Mouse (Mus musculus): ENCODE measurements around the gene Hoxd11. TPM values are rescaled to one million over a fixed set of nuclear protein-coding genes. Genes with fewer than 3 reads are reported as not detected.

Gene Hoxd11
- total RNA-seq, 4 experiments from 2014 or later: not detected

DNA sequence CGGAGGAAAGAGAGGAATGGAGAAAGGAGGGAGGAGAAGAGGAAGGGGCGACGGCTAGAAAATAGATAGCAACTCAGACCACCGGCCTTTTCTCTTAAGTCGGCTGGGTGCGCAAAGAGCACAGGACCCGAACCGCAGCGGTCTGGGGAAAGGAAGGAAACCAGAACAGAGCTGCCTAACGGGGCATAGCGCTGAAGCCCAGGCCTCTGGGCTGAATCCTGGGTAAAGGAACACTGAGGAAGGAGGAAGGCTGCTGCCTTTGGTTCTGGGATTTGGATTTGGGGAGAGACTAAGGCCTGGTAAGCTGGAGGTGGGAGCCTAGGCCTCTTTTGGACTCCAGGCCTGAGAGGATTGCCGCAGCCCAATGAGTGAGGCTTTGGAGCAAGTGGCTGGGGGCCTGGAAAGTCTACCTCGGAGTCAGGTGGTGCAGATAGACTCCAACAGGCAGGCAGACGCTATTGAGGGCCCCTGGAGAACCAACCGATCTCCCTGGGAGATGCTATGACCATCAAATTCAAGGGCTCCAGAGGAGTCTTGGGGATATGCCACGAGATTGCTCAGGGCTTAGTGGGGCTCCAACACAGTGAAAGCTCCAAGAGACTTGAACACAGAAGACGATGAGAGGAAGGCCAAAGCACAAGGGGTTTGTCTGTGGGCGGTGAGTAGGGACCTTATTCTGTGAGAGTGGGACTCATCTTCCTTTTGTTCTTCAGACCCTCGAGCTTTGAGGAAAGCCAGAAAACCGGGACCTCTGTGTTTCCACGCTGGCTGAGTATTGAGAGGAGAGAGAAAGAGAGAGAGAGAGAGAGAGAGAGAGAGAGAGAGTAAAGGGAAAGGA lies 1.4 kb downstream of the Hoxd11 start:
- DNase-seq (ENCODE audit: low spot score in 2 of 2): no peak

DNA sequence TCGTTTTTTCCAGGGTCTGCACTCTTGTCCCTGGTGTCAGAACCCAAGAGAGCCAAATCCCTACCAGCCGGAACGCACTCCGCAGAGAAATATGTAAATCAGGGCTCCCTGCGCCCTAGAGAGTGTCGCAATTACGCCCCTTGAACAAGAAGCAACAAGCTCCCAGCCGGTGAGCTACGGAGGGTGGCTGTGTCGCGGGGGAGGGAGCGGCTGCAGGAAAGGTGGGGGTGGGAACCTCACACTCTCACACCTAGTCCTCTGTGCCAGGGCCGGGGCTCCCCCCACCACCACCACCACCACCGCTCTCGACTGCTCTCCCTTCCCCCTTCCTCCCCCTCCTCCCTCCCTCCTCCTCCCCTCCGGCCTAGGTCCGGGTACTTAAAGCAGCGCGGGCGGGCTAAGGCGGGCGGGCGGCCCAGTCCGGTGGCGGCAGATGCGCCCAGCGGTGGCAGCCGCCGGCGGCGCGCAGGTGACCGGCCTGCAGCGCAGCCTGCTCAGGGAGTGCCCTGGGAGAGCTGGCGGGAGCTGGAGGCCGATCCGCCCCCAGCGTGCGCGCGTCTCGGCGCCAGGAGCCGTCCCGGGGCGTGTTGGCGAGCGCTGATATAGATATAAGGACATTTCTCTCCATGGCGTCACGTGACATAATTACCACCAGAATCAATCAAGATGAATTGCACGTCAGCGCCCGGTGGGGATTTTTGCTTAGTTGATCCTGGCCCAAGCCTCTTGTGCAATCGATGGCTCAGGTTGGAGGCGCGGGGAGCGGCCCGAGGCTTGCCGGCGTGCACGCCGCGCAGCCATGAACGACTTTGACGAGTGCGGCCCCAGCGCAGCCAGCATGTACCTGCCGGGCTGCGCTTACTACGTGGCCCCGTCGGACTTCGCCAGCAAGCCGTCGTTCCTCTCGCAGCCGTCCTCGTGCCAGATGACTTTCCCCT lies 2.5 kb downstream of the Hoxd11 start:
- no peak for DNase-seq (ENCODE audit: low spot score in 2 of 2)

DNA sequence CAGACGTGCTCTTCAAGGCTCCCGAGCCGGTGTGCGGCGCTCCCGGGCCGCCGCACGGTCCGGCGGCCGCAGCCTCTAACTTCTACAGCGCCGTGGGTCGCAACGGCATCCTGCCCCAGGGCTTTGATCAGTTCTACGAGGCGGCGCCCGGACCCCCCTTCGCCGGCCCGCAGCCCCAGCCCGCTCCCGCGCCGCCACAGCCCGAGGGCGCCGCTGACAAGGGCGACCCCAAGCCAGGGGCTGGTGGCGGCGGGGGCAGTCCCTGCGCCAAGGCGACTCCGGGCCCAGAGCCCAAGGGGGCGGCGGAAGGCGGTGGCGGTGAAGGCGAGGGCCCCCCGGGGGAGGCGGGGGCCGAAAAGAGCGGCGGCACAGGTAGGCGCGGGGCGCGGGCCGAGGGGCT lies 3.4 kb downstream of the Hoxd11 start:
- no peak for DNase-seq (ENCODE audit: low spot score in 2 of 2)

DNA sequence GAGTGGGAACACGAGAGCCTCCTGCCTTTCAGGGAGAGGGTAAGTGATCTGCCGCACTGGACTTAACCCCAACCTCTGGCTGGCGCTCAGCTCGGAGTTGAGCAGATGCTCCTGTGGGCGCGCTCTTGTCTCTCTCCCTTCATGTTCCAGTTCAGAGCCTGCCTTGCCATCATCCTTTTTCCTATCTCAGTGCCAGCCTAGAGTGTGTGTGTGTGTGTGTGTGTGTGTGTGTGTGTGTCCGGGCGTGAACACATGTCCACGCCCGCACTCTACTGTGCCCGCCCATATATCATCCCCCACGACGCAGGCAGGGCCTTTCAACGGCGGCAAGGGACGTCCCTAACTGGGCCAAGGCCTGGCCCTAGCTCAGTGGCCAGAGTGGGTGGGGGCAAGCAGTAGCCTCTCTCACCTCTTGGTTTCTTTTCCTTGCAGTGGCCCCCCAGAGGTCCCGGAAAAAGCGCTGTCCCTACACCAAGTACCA lies 4.2 kb downstream of the Hoxd11 start:
- no peak for DNase-seq (ENCODE audit: low spot score in 2 of 2)

DNA sequence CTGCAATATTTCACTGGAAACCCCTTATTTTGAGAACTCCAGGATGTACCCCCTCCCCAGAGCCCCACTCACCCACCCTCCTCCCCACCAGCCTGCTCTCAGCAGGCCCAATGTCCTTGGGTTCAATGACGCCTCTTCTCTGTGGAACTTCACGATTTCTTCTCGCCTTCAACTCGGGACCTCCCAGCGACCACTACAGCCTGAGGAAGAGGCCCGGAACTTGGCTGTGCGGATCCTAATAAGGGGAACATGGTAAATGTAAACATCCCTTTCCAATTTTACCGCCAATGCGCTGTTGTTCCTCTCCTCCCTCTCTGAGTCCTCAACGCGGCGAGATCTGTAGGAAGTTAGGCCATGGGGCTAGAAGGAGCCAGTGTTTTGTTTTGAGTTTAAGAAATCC lies 4.7 kb downstream of the Hoxd11 start:
- DNase-seq (ENCODE audit: low spot score in 2 of 2): no peak

DNA sequence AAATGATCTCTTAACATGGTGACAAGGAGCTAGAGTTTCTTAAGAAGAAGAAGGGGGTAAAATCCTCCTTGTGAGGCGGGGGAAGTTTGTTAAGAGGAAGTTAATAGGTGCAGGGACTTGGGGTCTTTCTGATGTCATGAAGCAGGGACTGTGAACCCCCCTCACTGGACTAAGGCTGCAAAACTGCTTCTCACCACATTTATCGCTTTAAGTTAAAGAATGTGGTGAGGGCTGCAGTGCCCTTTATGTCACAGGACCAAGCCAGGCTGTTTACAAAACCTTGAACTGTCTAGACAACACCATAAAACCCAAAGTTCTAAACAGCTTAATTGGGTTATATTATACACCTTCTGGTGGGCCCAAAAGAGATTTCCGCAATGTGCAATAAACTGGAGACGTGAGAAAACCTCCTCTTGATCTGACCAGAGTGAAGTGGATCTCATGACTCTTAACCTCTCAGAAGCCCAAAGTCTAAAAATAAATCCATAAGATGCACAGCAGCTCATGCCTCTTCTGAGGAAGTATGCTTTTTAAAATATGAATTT lies 5.8 kb downstream of the Hoxd11 start:
- DNase-seq (ENCODE audit: low spot score in 2 of 2): no peak

DNA sequence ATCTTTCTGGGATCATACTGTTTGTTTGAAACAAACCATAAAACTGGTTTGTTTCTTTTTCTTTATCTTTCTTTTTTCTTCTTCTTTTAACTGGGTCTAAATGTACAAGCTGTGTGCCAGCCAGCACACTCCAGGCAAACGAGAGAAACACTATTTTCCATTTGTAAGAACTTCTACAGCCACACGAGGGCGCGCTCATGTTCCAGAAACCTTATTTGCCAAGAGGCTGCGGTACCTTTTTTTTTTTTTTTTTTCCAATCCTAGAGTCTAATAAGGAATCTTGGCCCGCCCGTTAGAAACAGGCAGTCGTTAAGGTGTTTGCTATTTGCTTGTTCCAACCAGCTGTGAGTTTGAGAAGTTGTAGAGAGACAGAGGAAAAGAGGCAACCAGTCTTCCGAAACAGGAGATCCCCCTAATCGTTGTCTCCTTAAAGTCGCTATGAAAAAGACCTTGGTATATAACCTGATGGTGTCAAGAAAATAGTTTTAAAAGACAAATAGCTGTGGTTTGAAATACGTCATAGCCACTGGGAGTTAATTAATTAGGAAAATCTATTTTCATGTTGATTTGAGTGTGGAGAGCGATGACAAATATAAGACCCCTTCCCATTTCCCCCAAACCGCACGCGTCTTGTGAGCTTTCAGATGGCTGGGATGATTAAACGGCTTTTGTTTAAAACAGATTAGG lies 7.1 kb downstream of the Hoxd11 start:
- DNase-seq (ENCODE audit: low spot score in 2 of 2): peak in 1 of 2 experiments; percentile 55

DNA sequence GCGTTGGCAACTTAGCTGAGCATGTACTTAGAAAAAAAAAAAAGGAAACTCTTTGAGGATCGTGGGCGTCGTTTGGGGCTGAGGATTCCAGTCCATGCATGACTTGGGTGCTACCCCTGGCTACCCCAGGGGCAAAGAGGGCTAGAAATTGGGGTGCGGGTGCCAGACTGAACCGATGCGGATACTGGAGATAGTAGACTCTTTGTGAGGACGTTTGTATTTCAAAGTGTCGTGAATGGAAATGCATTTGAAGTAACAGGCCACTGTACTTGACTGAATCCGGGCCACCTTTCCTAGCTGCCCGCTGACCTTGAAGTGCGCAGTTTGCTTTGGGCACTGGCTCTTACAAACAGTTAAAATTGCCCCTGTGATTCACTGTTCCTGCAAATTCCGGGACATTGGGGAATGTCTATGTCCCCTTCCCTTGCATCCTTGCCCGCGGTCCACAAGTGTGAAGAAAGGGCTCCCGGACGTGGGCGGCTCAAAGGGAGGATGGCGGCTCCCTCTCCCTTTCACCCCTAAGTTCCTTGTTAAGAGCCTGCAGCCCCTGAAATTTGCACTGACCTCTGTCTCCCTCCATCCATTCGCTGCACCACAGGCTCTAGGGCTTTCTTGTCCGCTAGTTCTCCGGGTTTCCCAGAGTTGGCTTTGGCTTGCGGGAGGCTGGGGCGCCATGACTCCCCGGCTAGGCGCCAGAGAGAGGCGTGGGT lies 7.8 kb downstream of the Hoxd11 start:
- no peak for DNase-seq (ENCODE audit: low spot score in 2 of 2)

DNA sequence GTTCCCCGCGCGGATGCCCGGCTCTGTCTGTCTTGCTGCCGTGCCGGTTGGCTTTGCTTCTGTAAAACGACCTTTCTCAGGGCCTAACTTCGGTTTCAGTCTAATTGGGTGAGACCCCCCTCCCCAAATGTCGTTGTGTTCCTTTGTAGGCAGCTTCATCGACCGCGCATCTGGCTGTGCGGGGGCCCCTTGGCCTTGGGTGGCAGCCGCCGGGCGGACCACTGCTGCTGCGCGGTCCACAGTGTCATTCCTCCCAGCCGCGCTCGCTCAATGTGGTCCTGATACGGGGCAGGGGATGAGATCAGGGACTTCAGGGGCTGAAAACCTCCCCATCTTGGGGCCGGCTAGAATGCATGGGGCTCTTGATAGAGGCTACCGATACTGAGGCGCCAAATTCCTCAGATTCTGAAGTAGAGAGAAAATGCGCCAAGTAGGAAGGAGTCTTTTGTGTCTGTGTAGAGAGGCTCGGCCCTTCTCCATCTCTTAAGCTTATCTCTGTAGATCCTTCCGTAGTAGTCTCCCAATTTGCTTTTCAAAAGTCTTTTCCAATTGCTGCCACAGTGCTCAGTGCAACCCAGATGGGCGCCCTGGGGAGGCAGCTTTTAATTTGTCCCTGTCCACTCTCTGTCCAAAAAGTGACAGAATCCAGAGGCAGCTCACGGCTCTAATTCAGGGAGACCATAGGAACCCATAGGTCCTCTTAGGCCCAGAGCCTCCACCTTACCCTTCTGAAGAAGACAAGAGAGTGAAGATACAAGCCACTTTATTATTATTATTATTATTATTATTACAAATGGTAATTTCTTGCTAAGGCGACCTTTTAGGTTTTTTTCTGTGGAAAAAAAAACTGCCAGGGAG lies 8.6 kb downstream of the Hoxd11 start:
- DNase-seq (ENCODE audit: low spot score in 2 of 2): no peak

DNA sequence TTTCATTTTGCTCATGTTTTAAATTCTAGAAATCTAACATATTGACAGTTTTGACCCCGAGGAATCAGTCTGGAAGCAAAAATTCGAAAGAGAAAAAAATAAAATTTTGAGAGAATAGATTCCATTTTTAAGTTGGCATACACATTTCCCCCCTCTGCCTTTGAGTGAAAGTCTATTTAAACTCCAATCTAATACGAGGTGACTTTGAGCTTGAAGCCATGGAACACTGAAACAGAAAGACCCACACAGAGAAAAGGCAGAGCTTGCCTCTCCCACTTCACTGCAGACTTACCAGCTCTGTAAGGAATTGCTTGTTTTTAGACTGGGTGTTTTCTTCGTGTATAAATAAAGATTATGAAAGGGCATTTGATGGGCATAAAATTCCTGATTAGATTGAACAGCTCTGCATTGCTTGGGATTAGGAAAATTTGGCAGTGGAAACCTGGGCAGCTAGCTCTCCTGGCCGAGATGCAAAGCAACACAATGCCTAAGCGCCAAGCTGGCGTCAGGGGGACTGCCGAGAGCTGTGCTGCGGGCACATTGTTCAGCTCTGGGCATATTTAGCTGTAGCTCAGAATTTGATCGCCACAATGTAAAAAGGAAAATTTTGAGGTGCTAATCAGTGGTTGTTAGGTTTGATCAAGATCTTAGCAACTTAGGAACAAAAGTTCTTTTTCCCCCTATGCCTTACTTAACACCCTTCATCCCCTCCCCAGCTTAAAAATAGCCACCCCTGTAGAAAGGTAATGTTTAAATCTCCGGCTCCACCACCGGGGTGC lies 9.6 kb downstream of the Hoxd11 start:
- DNase-seq (ENCODE audit: low spot score in 2 of 2): no peak

DNA sequence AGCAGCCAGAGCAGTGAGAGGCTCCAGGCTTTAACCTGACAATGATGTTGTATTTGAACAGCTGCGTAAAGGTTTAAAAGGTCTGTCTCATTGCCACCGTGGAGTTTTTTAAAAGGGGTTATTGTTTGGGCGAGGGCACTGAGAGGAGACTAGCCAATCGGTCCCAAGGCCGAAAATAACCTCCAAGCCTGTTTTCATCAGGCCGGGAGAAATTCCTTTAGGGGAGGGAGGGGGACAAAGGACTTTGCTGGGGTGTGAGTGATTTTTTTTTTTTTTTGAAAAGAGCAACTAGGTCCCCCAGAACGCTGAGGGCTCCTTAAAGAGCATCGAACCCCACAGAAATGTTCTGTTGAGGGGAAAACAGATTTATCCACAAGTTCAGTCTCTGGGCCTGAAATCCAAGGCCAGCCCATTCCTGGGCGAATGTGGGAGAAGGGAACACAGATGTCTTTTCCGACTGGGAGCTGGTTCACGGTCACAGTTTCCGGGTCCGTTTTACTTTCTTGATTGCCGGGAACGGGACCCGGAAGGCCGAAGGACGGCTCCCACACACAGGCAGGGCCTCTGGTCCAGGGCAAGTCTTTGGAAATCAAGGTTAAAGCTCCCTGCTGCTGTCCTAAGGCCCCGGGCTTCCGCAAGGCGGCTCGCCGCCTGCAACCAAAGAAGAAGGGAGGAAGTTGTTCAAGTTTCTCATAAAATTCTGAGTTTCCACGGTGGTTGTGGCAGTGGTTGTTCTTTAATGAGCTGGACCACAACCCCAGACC lies 10.4 kb downstream of the Hoxd11 start:
- no peak for DNase-seq (ENCODE audit: low spot score in 2 of 2)

DNA sequence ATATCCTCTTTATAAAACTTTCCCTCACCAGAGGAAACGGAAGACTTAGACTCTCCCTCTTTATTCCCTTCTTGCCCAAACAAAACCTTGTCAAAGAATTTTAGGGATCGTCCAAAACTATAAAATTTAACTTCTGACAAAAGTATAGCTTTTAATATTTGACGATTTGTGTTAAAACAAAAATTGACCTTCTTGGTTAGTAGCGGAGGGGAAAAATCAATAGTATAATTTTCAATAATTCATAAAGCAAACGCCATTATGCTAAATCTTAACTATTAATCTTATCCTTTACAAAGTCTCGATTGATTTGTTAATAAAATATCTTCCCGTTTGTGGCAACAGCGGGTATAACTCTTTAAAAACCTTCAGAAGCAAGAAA lies 11.0 kb downstream of the Hoxd11 start:
- DNase-seq (ENCODE audit: low spot score in 2 of 2): no peak

DNA sequence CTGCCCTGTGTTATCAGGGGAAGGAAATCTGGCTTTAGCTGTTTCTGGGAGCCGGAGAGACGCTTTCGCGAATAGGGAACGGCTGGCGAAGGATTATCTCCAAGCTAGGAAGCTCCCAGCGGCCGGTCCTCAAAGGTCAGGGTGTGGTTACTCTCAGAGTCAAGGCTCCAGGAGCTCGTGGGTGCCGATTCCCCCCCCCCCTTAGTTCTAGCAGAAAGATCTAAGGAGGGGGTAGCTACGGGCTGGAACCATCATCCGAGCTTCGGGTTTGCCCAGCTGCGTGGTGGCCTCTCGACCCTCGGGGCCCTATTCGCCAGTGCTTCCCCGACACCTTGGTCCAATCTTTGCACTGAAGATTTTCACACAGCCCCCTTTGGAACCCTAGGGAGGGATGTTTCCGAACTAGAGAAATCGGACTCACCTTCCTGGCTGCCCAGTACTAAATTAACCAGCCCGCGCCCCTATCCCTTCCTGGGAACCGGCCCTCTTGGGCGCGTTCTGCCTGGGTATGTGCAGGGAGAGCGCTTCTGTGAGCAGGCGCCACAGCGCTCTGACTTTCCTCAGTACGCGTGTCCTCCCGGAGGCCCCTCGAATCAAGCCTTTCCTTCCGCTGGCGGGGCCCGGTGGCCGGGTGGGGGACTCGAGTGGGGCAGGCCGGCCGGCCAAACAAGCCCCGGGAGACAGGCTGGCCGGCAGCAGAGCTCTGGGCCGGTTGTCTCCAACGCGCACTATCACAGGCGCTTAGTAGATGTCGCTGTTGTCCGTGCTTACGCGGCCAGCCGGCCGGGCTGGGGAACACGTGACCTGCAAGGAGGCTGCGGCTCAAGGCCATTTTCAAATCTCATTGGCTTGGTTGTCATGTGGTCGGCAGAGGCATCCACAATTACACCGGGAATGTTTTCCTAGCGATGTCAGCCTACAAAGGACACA lies 11.9 kb downstream of the Hoxd11 start, which contains the start of gene Hoxd10:
Gene Hoxd10, plus strand, starts transcription at position 903 of the 930 bp plus-strand sequence.
- peak; percentile 62 to 77 for DNase-seq (ENCODE audit: low spot score in 2 of 2)

DNA sequence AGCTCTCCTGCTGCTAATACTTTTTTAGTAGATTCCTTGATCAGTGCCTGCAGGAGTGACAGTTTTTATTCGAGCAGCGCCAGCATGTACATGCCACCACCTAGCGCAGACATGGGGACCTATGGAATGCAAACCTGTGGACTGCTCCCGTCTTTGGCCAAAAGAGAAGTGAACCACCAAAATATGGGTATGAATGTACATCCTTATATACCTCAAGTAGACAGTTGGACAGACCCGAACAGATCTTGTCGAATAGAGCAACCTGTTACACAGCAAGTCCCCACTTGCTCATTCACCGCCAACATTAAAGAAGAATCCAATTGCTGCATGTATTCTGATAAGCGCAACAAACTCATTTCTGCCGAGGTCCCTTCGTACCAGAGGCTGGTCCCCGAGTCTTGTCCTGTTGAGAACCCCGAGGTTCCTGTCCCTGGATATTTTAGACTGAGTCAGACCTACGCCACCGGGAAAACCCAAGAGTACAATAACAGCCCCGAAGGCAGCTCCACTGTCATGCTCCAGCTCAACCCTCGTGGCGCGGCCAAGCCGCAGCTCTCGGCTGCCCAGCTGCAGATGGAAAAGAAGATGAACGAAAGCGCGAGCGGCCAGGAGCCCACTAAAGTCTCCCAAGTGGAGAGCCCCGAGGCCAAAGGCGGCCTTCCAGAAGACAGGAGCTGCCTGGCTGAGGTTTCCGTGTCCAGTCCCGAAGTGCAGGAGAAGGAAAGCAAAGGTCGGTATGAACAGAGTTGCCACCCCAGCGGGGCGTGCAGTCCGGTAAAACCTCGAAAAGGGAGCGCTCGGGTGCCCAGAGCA lies 12.8 kb downstream of the Hoxd11 start:
- DNase-seq (ENCODE audit: low spot score in 2 of 2): no peak

DNA sequence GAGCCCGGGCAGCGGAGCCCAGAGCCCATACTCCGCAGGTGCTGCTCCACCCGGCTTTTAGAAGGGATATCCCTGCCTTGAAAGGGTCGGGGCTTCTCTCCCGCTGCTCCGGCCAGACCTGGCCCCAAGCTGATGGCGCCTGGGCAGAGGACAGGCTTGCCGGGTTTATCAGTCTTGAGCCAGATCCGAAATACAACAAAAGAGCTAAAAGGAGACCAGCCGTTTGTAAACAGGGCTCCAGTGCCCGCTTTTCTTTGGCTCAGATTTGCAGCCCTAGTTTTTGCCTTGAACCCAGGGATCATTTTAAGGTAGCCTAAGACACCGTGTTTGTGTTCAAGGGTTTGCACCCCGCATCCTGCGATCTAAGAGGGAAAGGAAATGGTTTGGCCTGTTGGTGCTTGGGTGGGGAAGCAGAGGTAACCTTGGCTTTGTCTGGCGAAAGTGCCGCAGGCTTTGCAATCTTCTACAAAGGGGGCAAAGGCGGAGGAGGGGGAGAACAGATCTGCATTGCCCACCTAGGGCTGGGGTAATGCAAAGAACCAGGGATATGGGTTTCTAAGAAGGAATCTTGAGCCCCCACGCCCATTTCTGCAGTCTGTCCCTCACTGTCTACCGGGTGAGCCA lies 13.6 kb downstream of the Hoxd11 start:
- DNase-seq (ENCODE audit: low spot score in 2 of 2): no peak

DNA sequence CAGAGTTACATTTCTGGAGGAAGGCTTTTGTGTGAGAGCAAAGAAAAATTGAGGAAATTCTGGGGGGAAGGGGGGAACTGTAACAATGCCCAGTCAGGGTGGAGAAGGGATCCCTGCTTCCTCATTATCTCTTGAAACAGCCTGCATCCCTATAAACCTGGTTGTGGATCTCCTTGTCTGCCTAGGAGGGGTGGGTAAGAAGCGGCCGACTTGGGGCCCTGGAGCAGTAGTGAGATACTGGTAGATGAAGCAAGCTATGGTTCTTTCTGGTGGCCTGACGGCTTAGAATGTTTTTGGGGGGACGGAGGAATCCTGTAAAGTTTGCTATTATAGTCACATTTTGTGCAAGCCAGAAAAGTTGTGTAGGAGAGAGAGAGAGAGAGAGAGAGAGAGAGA lies 14.1 kb downstream of the Hoxd11 start:
- DNase-seq (ENCODE audit: low spot score in 2 of 2): no peak
